Mouse (Mus musculus): ENCODE measurements around the gene Rhot2.

GRCm38 (mm10) chr17:25817662-25818061 is 27.0 kb downstream of the Rhot2 start:
- TF ChIP-seq CTCF (IDR thresholded peaks at IDR 0.05; ENCODE audit: borderline replicate concordance, insufficient read depth, low read depth, low read length) (no peak), POLR2A (IDR thresholded peaks at IDR 0.05; ENCODE audit: borderline replicate concordance, insufficient read depth, low read length) (no peak)
